Mouse (Mus musculus) lung, adult 2 months (tissue): ENCODE data around the gene Chrna3. TPM values are rescaled to one million over a fixed set of nuclear protein-coding genes. Genes with fewer than 3 reads are reported as not detected.

ENCODE experiments used
- DNase-seq: peaks from one replicate; pipeline ENCODE4 v3.0.0; 2022
- H3K4me1 ChIP-seq: fragments of 200-500 bp; 2 replicates; pipeline ENCODE4 v1.6.1; 2011; ENCODE audit warnings: low read length; ENCODE audit not compliant: control insufficient read depth, insufficient read depth
- H3K4me3 ChIP-seq: fragments of 200-500 bp; replicated peaks from 2 replicates; pipeline ENCODE3; 2011; ENCODE audit warnings: low read depth, mild to moderate bottlenecking, control low read depth, low read length; ENCODE audit errors: extremely low read depth
- CTCF ChIP-seq: fragments of 200-500 bp; IDR thresholded peaks from 2 replicates; pipeline ENCODE4 v1.5.1; 2011; ENCODE audit warnings: mild to moderate bottlenecking, low read length, control low read depth; ENCODE audit not compliant: insufficient read depth
- POLR2A ChIP-seq: fragments of 200-500 bp; IDR thresholded peaks from 2 replicates; pipeline ENCODE4 v1.6.1; 2011; ENCODE audit warnings: low read depth, mild to moderate bottlenecking, control low read depth, low read length, borderline replicate concordance; ENCODE audit errors: extremely low read depth
- WGBS: fragments of 180-500 bp; shearing (Covaris S2); methylation state at CpG from one replicate; pipeline ENCODE4 v1.1.7; 2018; 5-methylcytosine and 5-hydroxymethylcytosine counted together
- polyA plus RNA-seq: library from polyadenylated mRNA; depleted of rRNA; stranded (reverse); fragments of >200 nt; gene quantifications from 2 replicates; pipeline ENCODE4 v1.2.3, GENCODE M21; 2012

Gene Chrna3
- polyA plus RNA-seq, 1 experiment, result 0.11 TPM

GRCm38 (mm10) chr9:55041389-55041788 lies 15.0 kb upstream of the Chrna3 start:
- H3K4me1 ChIP-seq, result no peaks in the 10 kb centered on the region
- no peak overlapping the region for H3K4me3 ChIP-seq
- WGBS, result 83% methylated on average over 2 of the region's 2 CpGs
- DNase-seq, result no peak
- TF ChIP-seq CTCF (no peak), POLR2A (no peak)

GRCm38 (mm10) chr9:55039983-55040382 lies 13.6 kb upstream of the Chrna3 start:
- TF ChIP-seq POLR2A (no peak), CTCF (no peak)
- no peak for DNase-seq
- H3K4me1 ChIP-seq, result no peaks in the 10 kb centered on the region
- no peak overlapping the region for H3K4me3 ChIP-seq
- 68% methylated on average over 5 of the region's 5 CpGs for WGBS

- TF ChIP-seq CTCF (no peak), POLR2A (no peak)
- WGBS, result 68% methylated on average over 8 of the region's 8 CpGs
Measured at GRCm38 (mm10) chr9:55038948-55039347, 12.6 kb upstream of the Chrna3 start.

GRCm38 (mm10) chr9:55031435-55032167 lies 5.2 kb upstream of the Chrna3 start:
- no peak for DNase-seq
- no peak overlapping the region for H3K4me3 ChIP-seq
- no peaks in the 10 kb centered on the region for H3K4me1 ChIP-seq
- TF ChIP-seq CTCF, result no peak
- TF ChIP-seq POLR2A, result no peak
- 56% methylated on average over 6 of the region's 6 CpGs for WGBS

More at GRCm38 (mm10) chr9:55038948-55039347, 12.6 kb upstream of the Chrna3 start:
- DNase-seq, result no peak
- Histone ChIP-seq H3K4me1 (no peaks in the 10 kb centered on the region), H3K4me3 (no peak overlapping the region)

- DNase-seq, result no peak
- WGBS, result 11% methylated on average over 38 of the region's 38 CpGs
- Histone ChIP-seq H3K4me1 (no peaks in the 10 kb centered on the region), H3K4me3 (no peak overlapping the region)
- TF ChIP-seq CTCF (no peak), POLR2A (no peak)
Measured at GRCm38 (mm10) chr9:55025534-55026274, 658 bp downstream of the Chrna3 start.

- TF ChIP-seq POLR2A, result no peak
- peak; percentile 62 for TF ChIP-seq CTCF
- no peak overlapping the region for H3K4me3 ChIP-seq
- WGBS, result 40% methylated on average over 13 of the region's 13 CpGs
- peak; percentile 80 for DNase-seq
- no peaks in the 10 kb centered on the region for H3K4me1 ChIP-seq
Measured at GRCm38 (mm10) chr9:55023902-55024583, 2.3 kb downstream of the Chrna3 start.

GRCm38 (mm10) chr9:55023326-55023725 lies 3.0 kb downstream of the Chrna3 start:
- no peaks in the 10 kb centered on the region for H3K4me1 ChIP-seq
- no peak for TF ChIP-seq POLR2A
- TF ChIP-seq CTCF, result no peak
- DNase-seq, result no peak
- WGBS, result 65% methylated on average over 5 of the region's 5 CpGs
- no peak overlapping the region for H3K4me3 ChIP-seq

GRCm38 (mm10) chr9:55016926-55017325 lies 9.4 kb downstream of the Chrna3 start:
- Histone ChIP-seq H3K4me3 (no peak overlapping the region), H3K4me1 (no peaks in the 10 kb centered on the region)
- no peak for DNase-seq
- WGBS, result 54% methylated on average over 3 of the region's 3 CpGs
- TF ChIP-seq CTCF, result no peak

- TF ChIP-seq CTCF, result no peak
- no peak for TF ChIP-seq POLR2A
- DNase-seq, result no peak
- no peaks in the 10 kb centered on the region for H3K4me1 ChIP-seq
- 37% methylated on average over 6 of the region's 6 CpGs for WGBS
- no peak overlapping the region for H3K4me3 ChIP-seq
Measured at GRCm38 (mm10) chr9:55010588-55011350, 15.6 kb downstream of the Chrna3 start.
